Mouse (Mus musculus) liver, adult 2 months (tissue): ENCODE results near the gene Cd300a.

Source experiments
- CTCF ChIP-seq: fragments of 200-500 bp; IDR thresholded peaks from 2 replicates; pipeline ENCODE4 v1.5.1; 2011; ENCODE audit warnings: low read depth, low read length, control low read depth
- POLR2A ChIP-seq: fragments of 200-500 bp; IDR thresholded peaks from 2 replicates; pipeline ENCODE4 v1.6.1; 2011; ENCODE audit warnings: low read length, control low read depth; ENCODE audit not compliant: insufficient read depth; ENCODE audit errors: extremely low read depth

DNA sequence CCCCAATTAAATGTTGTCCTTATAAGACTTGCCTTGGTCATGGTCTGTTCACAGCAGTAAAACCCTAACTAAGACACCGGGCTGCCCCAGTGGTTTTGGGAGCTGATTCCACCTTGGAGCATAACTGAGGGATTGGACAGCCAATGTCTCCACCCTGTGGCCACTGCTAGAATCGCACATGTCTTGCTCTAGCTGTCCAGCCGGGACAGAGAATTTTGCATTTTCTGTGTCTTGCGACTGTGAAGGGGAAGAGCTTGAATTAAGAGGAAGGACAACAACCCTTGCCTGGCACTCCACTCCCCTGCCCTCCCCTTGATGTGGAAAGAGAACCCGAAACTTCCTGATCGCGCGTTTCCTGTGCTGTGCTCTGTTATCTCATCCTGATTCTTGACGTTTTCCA is 23.0 kb downstream of the Cd300a start:
- TF ChIP-seq CTCF = peak; percentile 90
- TF ChIP-seq POLR2A = no peak
